Mouse (Mus musculus) CH12.LX (cell line): Measurements from ENCODE around the gene Hmga2. TPM values are rescaled to one million over a fixed set of nuclear protein-coding genes. Genes with fewer than 3 reads are reported as not detected.

Experiments used
- DNase-seq: peaks from one replicate; pipeline ENCODE4 v3.0.0-alpha.2; 2013; ENCODE audit errors: extremely low read depth
- H3K27ac ChIP-seq: 2 replicates; pipeline ENCODE4 v1.5.1; 2012; ENCODE audit warnings: low read depth, mild to moderate bottlenecking, control low read depth, moderate library complexity; ENCODE audit not compliant: insufficient read depth
- H3K27me3 ChIP-seq: replicated peaks from 2 replicates; pipeline ENCODE3; 2012; ENCODE audit warnings: inconsistent platforms
- H3K36me3 ChIP-seq, 2 experiments: replicated peaks in 1 of 2; 2 replicates each; pipeline versions ENCODE3 to v1.6.1; 2012; ENCODE audit warnings: inconsistent platforms in 1 of 2, low read length in 1 of 2, mild to moderate bottlenecking in 1 of 2, mixed read lengths in 1 of 2, moderate library complexity in 1 of 2; ENCODE audit not compliant: control insufficient read depth in 1 of 2, insufficient read depth in 1 of 2
- H3K4me1 ChIP-seq, 2 experiments: 2 replicates each; pipeline ENCODE4 v1.6.1; 2012; ENCODE audit warnings: inconsistent platforms in 1 of 2, moderate library complexity in 1 of 2; ENCODE audit not compliant: insufficient read depth in 2 of 2, control insufficient read depth in 1 of 2
- H3K4me2 ChIP-seq: 2 replicates; pipeline ENCODE4 v1.6.1; 2012; ENCODE audit warnings: low read depth, mild to moderate bottlenecking, control low read depth; ENCODE audit not compliant: poor library complexity, insufficient read depth, severe bottlenecking
- H3K4me3 ChIP-seq, 3 experiments: fragments of 150-350 bp in 1 of 3; sonication (generic) in 1 of 3; replicated peaks in 1 of 3; 2 replicates each; pipeline versions ENCODE3 to v1.5.1; 2011 to 2012; ENCODE audit warnings: low read depth in 2 of 3, low read length in 2 of 3, mild to moderate bottlenecking in 2 of 3, moderate library complexity in 2 of 3, control low read depth in 1 of 3, improper control_type of control experiment in 1 of 3, inconsistent platforms in 1 of 3, mixed read lengths in 1 of 3; ENCODE audit not compliant: poor library complexity in 1 of 3
- H3K79me2 ChIP-seq: replicated peaks from 2 replicates; pipeline ENCODE4 v1.6.1; 2012; ENCODE audit warnings: mild to moderate bottlenecking, moderate library complexity; ENCODE audit not compliant: control insufficient read depth, poor library complexity, insufficient read depth, severe bottlenecking; ENCODE audit errors: extremely low read depth
- H3K9ac ChIP-seq: 2 replicates; pipeline ENCODE4 v1.6.1; 2012; ENCODE audit warnings: low read depth, mild to moderate bottlenecking, control low read depth, moderate library complexity; ENCODE audit not compliant: insufficient read depth
- H3K9me3 ChIP-seq: replicated peaks from 2 replicates; pipeline ENCODE3; 2012; ENCODE audit warnings: low read length, inconsistent platforms, mixed read lengths
- EP300 ChIP-seq: IDR thresholded peaks from 2 replicates; pipeline ENCODE4 v1.6.1; 2011; ENCODE audit warnings: low read length, improper control_type of control experiment
- ETS1 ChIP-seq: conservative IDR thresholded peaks from 2 replicates; pipeline ENCODE4 v1.6.1; 2012; ENCODE audit warnings: low read depth, mild to moderate bottlenecking, inconsistent platforms, low read length, improper control_type of control experiment, moderate library complexity
- HCFC1 ChIP-seq: IDR thresholded peaks from 2 replicates; pipeline ENCODE4 v1.6.1; 2012; ENCODE audit warnings: low read depth, mild to moderate bottlenecking, inconsistent platforms, low read length, improper control_type of control experiment
- JUN ChIP-seq: IDR thresholded peaks from 2 replicates; pipeline ENCODE4 v1.6.1; 2011; ENCODE audit warnings: low read depth, mild to moderate bottlenecking, low read length, improper control_type of control experiment, moderate library complexity; ENCODE audit not compliant: insufficient read depth
- KAT2A ChIP-seq: IDR thresholded peaks from 2 replicates; pipeline ENCODE4 v1.6.1; 2012; ENCODE audit warnings: low read length, improper control_type of control experiment, inconsistent platforms; ENCODE audit not compliant: insufficient replicate concordance
- MAX ChIP-seq: IDR thresholded peaks from 2 replicates; pipeline ENCODE4 v1.6.1; 2011; ENCODE audit warnings: low read length, improper control_type of control experiment
- MAZ ChIP-seq: IDR thresholded peaks from 2 replicates; pipeline ENCODE4 v1.6.1; 2012; ENCODE audit warnings: low read depth, mild to moderate bottlenecking, inconsistent platforms, low read length, improper control_type of control experiment, moderate library complexity
- MEF2A ChIP-seq: IDR thresholded peaks from 2 replicates; pipeline ENCODE4 v1.6.1; 2014; ENCODE audit warnings: low read depth, mild to moderate bottlenecking, inconsistent platforms, low read length, improper control_type of control experiment, borderline replicate concordance
- NELFE ChIP-seq: IDR thresholded peaks from 2 replicates; pipeline ENCODE4 v1.6.1; 2011; ENCODE audit warnings: low read depth, low read length, improper control_type of control experiment
- NRF1 ChIP-seq: IDR thresholded peaks from 2 replicates; pipeline ENCODE4 v1.6.1; 2014; ENCODE audit warnings: low read depth, mild to moderate bottlenecking, inconsistent platforms, low read length, improper control_type of control experiment, moderate library complexity
- POLR2A ChIP-seq: IDR thresholded peaks from 2 replicates; pipeline ENCODE4 v1.6.1; 2011; ENCODE audit warnings: low read depth, mild to moderate bottlenecking, improper control_type of control experiment, low read length
- SMC3 ChIP-seq: IDR thresholded peaks from 2 replicates; pipeline ENCODE4 v1.6.1; 2011; ENCODE audit warnings: low read depth, low read length, improper control_type of control experiment
- TBP ChIP-seq: conservative IDR thresholded peaks from 2 replicates; pipeline ENCODE4 v1.6.1; 2011; ENCODE audit warnings: low read depth, low read length, improper control_type of control experiment
- USF1 ChIP-seq: IDR thresholded peaks from 2 replicates; pipeline ENCODE4 v1.6.1; 2014; ENCODE audit warnings: low read depth, mild to moderate bottlenecking, inconsistent platforms, low read length, improper control_type of control experiment
- USF2 ChIP-seq: conservative IDR thresholded peaks from 2 replicates; pipeline ENCODE4 v1.6.1; 2011; ENCODE audit warnings: low read depth, low read length, improper control_type of control experiment
- ZC3H11A ChIP-seq: IDR thresholded peaks from 2 replicates; pipeline ENCODE4 v1.6.1; 2012; ENCODE audit warnings: low read depth, mild to moderate bottlenecking, inconsistent platforms, low read length, improper control_type of control experiment
- ZKSCAN1 ChIP-seq: IDR thresholded peaks from 2 replicates; pipeline ENCODE4 v1.6.1; 2012; ENCODE audit warnings: low read depth, inconsistent platforms, low read length, improper control_type of control experiment, borderline replicate concordance
- ZMIZ1 ChIP-seq: IDR thresholded peaks from 2 replicates; pipeline ENCODE4 v1.6.1; 2012; ENCODE audit warnings: low read depth, mild to moderate bottlenecking, inconsistent platforms, low read length, improper control_type of control experiment
- ZNF384 ChIP-seq: IDR thresholded peaks from 2 replicates; pipeline ENCODE4 v1.6.1; 2012; ENCODE audit warnings: low read depth, low read length, improper control_type of control experiment, inconsistent platforms
- dilution Hi-C: fragments of 300-500 bp; cut with MboI; formaldehyde crosslinking; loops from 2 replicates; pipeline ENCODE4 v1.14.3; 2020; ENCODE audit warnings: low sequenced_read_pairs; ENCODE audit not compliant: extremely low pct_unique_long_range_greater_than_20kb, extremely low pct_ligation_motif_present
- in situ Hi-C: fragments of 300-500 bp; cut with MboI; formaldehyde crosslinking; loops from 3 replicates; pipeline ENCODE4 v1.14.3; 2019; ENCODE audit warnings: low sequenced_read_pairs, low pct_ligation_motif_present, low pct_unique_long_range_greater_than_20kb, mixed read lengths
- polyA plus RNA-seq: library from polyadenylated mRNA; unstranded; fragments of >175 nt; gene quantifications from 2 replicates; pipeline ENCODE4 v1.2.1, GENCODE M21; 2012; ENCODE audit warnings: low read depth; ENCODE audit not compliant: insufficient read length
- total RNA-seq, 2 experiments: library from RNA; depleted of rRNA; stranded (reverse); fragments of 300-350 nt in 1 of 2; fragments of >200 nt in 1 of 2; gene quantifications; 2 replicates each; pipeline ENCODE4 v1.2.3; 2012 to 2014

Gene Hmga2
- total and polyA plus RNA-seq, 3 experiments, result not detected

DNA sequence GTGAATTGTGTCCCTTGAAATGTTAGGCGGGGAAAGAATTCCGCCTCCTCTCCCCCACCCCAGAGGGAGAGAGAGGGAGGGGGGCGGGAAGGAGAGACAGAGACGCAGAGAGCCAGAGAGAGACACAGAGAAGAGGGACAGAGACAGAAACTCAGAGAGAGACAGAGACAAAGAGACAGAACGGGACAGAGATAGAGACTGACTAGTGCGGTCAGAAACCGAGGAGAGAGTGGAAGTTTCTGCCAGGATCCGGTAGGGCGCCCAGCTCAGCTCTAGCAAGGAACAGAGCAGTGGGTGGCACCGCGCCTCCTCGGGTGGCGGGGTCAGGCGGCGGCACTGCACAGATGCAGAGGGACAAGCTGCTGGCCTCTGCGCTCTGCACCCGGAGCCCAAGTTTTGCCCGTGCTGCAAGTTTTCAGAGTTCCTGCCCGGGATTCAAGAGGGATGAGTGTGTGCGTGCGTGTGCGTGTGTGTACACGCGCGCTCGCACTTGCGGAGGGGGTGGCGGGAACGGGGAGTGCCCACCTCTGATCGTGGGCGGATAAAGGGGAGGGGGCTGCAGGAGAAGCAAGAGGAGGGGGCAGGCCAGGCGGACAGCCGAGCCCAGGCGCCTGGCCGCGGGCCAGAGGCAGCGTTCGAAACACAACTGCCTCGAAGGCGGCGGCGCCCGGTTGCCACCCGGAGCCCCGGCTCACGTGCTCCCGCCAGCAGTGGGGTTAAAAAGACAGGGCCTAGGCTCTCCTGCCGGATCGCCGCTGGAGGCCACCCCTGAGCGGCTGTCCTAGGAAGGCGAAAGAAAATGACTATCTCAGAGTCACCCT, 457 bp upstream of the Hmga2 start:
- Histone ChIP-seq H3K9ac (no peak overlapping the region), H3K4me2 (no peak overlapping the region), H3K27ac (no peak overlapping the region), H3K4me1 (no peaks in the 10 kb centered on the region), H3K79me2 (no peaks in the 10 kb centered on the region), H3K27me3 (no peaks in the 10 kb centered on the region), H3K36me3 (no peaks in the 10 kb centered on the region), H3K9me3 (peaks cover 51% of the 10 kb centered on the region), H3K4me3 (no peak overlapping the region)
- no peak for TF ChIP-seq ZC3H11A
- TF ChIP-seq JUN, result no peak
- TF ChIP-seq MAZ, result no peak
- no peak for TF ChIP-seq MAX
- TF ChIP-seq MEF2A, result no peak
- no peak for TF ChIP-seq USF2
- no peak for TF ChIP-seq NELFE
- in situ Hi-C loops, result no loop called here
- dilution Hi-C loops, result no loop called here
- no peak for DNase-seq

DNA sequence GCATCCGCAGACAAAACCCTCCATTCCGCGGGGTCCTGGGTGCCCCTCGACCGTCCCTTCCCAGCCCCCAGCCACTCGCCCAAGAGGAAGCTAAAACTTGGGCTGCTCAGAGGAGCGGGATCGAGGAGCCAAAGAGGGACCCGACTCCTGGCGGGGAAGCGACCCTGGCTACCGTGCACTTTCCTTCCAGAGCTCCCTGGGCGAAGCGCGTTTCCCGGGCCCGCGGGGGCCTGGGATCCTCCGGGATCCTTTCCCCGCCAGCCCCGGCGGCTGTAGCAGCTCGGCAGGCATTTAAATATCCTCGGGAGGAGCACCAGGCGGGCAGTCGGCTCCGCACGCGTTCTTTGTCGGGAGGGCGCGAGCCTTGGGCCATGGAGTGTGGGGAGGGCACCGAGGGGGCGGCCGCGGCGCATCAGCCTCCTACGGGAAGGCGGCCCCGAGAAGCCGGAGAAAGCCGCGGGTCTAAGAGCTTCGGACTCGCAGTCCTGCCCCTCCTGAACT, 1.2 kb downstream of the Hmga2 start:
- no peak overlapping the region for H3K9ac ChIP-seq
- dilution Hi-C loops, result no loop called here
- no peak for DNase-seq
- H3K79me2 ChIP-seq, result no peaks in the 10 kb centered on the region
- H3K4me2 ChIP-seq, result no peak overlapping the region
- no peaks in the 10 kb centered on the region for H3K27me3 ChIP-seq
- H3K9me3 ChIP-seq, result peaks cover 45% of the 10 kb centered on the region
- in situ Hi-C loops, result no loop called here
- no peaks in the 10 kb centered on the region for H3K36me3 ChIP-seq
- H3K4me3 ChIP-seq, result no peak overlapping the region
- H3K4me1 ChIP-seq, result no peaks in the 10 kb centered on the region
- TF ChIP-seq ZMIZ1 (no peak), TBP (no peak), EP300 (no peak), HCFC1 (no peak), SMC3 (no peak), ETS1 (no peak), ZNF384 (no peak), KAT2A (no peak), ZC3H11A (no peak), NRF1 (no peak), ZKSCAN1 (no peak), MEF2A (no peak), USF1 (no peak), POLR2A (no peak)
- no peak overlapping the region for H3K27ac ChIP-seq
